Mouse (Mus musculus): ENCODE measurements around the gene Fkbp4. TPM values are rescaled to one million over a fixed set of nuclear protein-coding genes. Genes with fewer than 3 reads are reported as not detected.

The Fkbp4 gene
- polyA plus RNA-seq, 1 experiment from 2014 or later = 341 TPM

GRCm38 (mm10) chr6:128436356-128437005, 2.0 kb downstream of the Fkbp4 start:
- WGBS = 85% methylated on average over 8 of the region's 8 CpGs
- no peak overlapping the region; the same call in 1 of the 2 replicates for H3K9ac ChIP-seq
- H3K36me3 ChIP-seq = peaks cover 45% of the 10 kb centered on the region
- no peaks in the 10 kb centered on the region for H3K9me3 ChIP-seq (replicated peaks)
- H3K4me1 ChIP-seq = peaks cover 15% of the 10 kb centered on the region
- H3K4me2 ChIP-seq (replicated peaks) = peak overlapping the region; percentile 72
- no peaks in the 10 kb centered on the region for H3K27me3 ChIP-seq
- H3K27ac ChIP-seq (replicated peaks) = 0 out of 2 replicates have a peak overlapping the region, but pooled peaks have one; percentile 93
- no peak for ATAC-seq (ENCODE audit: insufficient number of reproducible peaks, low FRiP score, low TSS enrichment, low read depth)
- peak overlapping the region; percentile 98 for H3K4me3 ChIP-seq (replicated peaks)

- H3K9me3 ChIP-seq (replicated peaks) = no peaks in the 10 kb centered on the region
- H3K4me1 ChIP-seq = peaks cover 15% of the 10 kb centered on the region
- no peak overlapping the region for H3K4me2 ChIP-seq (replicated peaks)
- no peak overlapping the region for H3K4me3 ChIP-seq (replicated peaks)
- H3K27me3 ChIP-seq = no peaks in the 10 kb centered on the region
- no peak for ATAC-seq (ENCODE audit: insufficient number of reproducible peaks, low FRiP score, low TSS enrichment, low read depth)
- H3K36me3 ChIP-seq = peaks cover 53% of the 10 kb centered on the region
- WGBS = 77% methylated on average over 5 of the region's 5 CpGs
- H3K27ac ChIP-seq (replicated peaks) = no peak overlapping the region
- H3K9ac ChIP-seq = no peak overlapping the region
These were observed 3.0 kb downstream of the Fkbp4 start for GRCm38 (mm10) chr6:128435474-128435873.

- no peak overlapping the region for H3K4me2 ChIP-seq (replicated peaks)
- H3K9ac ChIP-seq = no peak overlapping the region
- no peak overlapping the region for H3K27ac ChIP-seq (replicated peaks)
- no peaks in the 10 kb centered on the region for H3K27me3 ChIP-seq
- H3K4me3 ChIP-seq (replicated peaks) = no peak overlapping the region
- peaks cover 9% of the 10 kb centered on the region for H3K4me1 ChIP-seq
- WGBS = 91% methylated on average over 13 of the region's 13 CpGs
- ATAC-seq (ENCODE audit: insufficient number of reproducible peaks, low FRiP score, low TSS enrichment, low read depth) = no peak
- peaks cover 72% of the 10 kb centered on the region for H3K36me3 ChIP-seq
- no peaks in the 10 kb centered on the region for H3K9me3 ChIP-seq (replicated peaks)
These were observed 4.9 kb downstream of the Fkbp4 start for GRCm38 (mm10) chr6:128433566-128433965.

- no peak for ATAC-seq (ENCODE audit: insufficient number of reproducible peaks, low FRiP score, low TSS enrichment, low read depth)
- Histone ChIP-seq H3K9me3 (replicated peaks) (no peaks in the 10 kb centered on the region), H3K36me3 (peaks cover 80% of the 10 kb centered on the region), H3K9ac (no peak overlapping the region), H3K27me3 (no peaks in the 10 kb centered on the region), H3K4me1 (peaks cover 9% of the 10 kb centered on the region), H3K4me3 (replicated peaks) (no peak overlapping the region), H3K4me2 (replicated peaks) (no peak overlapping the region), H3K27ac (replicated peaks) (no peak overlapping the region)
- 84% methylated on average over 13 of the region's 13 CpGs for WGBS
These were observed 6.0 kb downstream of the Fkbp4 start for GRCm38 (mm10) chr6:128432356-128432915.

GRCm38 (mm10) chr6:128429826-128430225, 8.7 kb downstream of the Fkbp4 start:
- Histone ChIP-seq H3K27me3 (no peaks in the 10 kb centered on the region), H3K9ac (no peak overlapping the region), H3K4me3 (replicated peaks) (no peak overlapping the region), H3K9me3 (replicated peaks) (no peaks in the 10 kb centered on the region), H3K27ac (replicated peaks) (no peak overlapping the region), H3K4me2 (replicated peaks) (no peak overlapping the region), H3K4me1 (0 out of 2 replicates have a peak, but pooled peaks cover 2% of the 10 kb centered on the region), H3K36me3 (peaks cover 69% of the 10 kb centered on the region)
- 79% methylated on average over 6 of the region's 6 CpGs for WGBS
- no peak for ATAC-seq (ENCODE audit: insufficient number of reproducible peaks, low FRiP score, low TSS enrichment, low read depth)

- peaks cover 63% of the 10 kb centered on the region for H3K36me3 ChIP-seq
- no peak overlapping the region for H3K4me3 ChIP-seq (replicated peaks)
- no peaks in the 10 kb centered on the region for H3K9me3 ChIP-seq (replicated peaks)
- no peak overlapping the region for H3K27ac ChIP-seq (replicated peaks)
- H3K9ac ChIP-seq = no peak overlapping the region
- H3K4me1 ChIP-seq = 0 out of 2 replicates have a peak, but pooled peaks cover 2% of the 10 kb centered on the region
- WGBS = 100% methylated on average over 2 of the region's 2 CpGs
- H3K27me3 ChIP-seq = no peaks in the 10 kb centered on the region
- ATAC-seq (ENCODE audit: insufficient number of reproducible peaks, low FRiP score, low TSS enrichment, low read depth) = no peak
- H3K4me2 ChIP-seq (replicated peaks) = no peak overlapping the region
These were observed 9.2 kb downstream of the Fkbp4 start for GRCm38 (mm10) chr6:128429300-128429699.

GRCm38 (mm10) chr6:128427571-128427970, 10.9 kb downstream of the Fkbp4 start:
- H3K27me3 ChIP-seq = no peaks in the 10 kb centered on the region
- no peaks in the 10 kb centered on the region for H3K9me3 ChIP-seq (replicated peaks)
- no peak overlapping the region for H3K27ac ChIP-seq (replicated peaks)
- H3K9ac ChIP-seq = no peak overlapping the region
- ATAC-seq (ENCODE audit: insufficient number of reproducible peaks, low FRiP score, low TSS enrichment, low read depth) = no peak
- WGBS = 89% methylated on average over 5 of the region's 5 CpGs
- H3K4me3 ChIP-seq (replicated peaks) = no peak overlapping the region
- peaks cover 46% of the 10 kb centered on the region for H3K36me3 ChIP-seq
- no peak overlapping the region for H3K4me2 ChIP-seq (replicated peaks)
- peaks cover 6% of the 10 kb centered on the region for H3K4me1 ChIP-seq

GRCm38 (mm10) chr6:128425046-128425445, 13.4 kb downstream of the Fkbp4 start:
- 17% methylated on average over 9 of the region's 9 CpGs for WGBS
- H3K27me3 ChIP-seq = no peaks in the 10 kb centered on the region

GRCm38 (mm10) chr6:128424269-128425019, 14.0 kb downstream of the Fkbp4 start, which contains the start of gene Itfg2:
Itfg2 (minus strand) TSS chr6:128424931.
- ATAC-seq (ENCODE audit: insufficient number of reproducible peaks, low FRiP score, low TSS enrichment, low read depth) = peak; percentile 94
- peaks cover 6% of the 10 kb centered on the region for H3K4me1 ChIP-seq
- WGBS = under 1% methylated on average over 42 of the region's 42 CpGs
- H3K9me3 ChIP-seq (replicated peaks) = no peaks in the 10 kb centered on the region
- H3K27ac ChIP-seq (replicated peaks) = peak within 1 kb of the TSS; percentile 98
- H3K4me3 ChIP-seq (replicated peaks) = peak within 1 kb of the TSS; percentile 70
- H3K36me3 ChIP-seq = peaks cover 21% of the 10 kb centered on the region
- H3K27me3 ChIP-seq = no peaks in the 10 kb centered on the region
- H3K4me2 ChIP-seq (replicated peaks) = peak within 1 kb of the TSS; percentile 55
- peak within 1 kb of the TSS; percentile 69 for H3K9ac ChIP-seq

More at GRCm38 (mm10) chr6:128425046-128425445, 13.4 kb downstream of the Fkbp4 start:
- H3K27ac ChIP-seq (replicated peaks) = peak overlapping the region; percentile 98
- peak overlapping the region; percentile 70 for H3K4me3 ChIP-seq (replicated peaks)
- H3K9me3 ChIP-seq (replicated peaks) = no peaks in the 10 kb centered on the region
- H3K4me2 ChIP-seq (replicated peaks) = peak overlapping the region; percentile 55
- peak overlapping the region; percentile 69 for H3K9ac ChIP-seq
- ATAC-seq (ENCODE audit: insufficient number of reproducible peaks, low FRiP score, low TSS enrichment, low read depth) = no peak
- peaks cover 23% of the 10 kb centered on the region for H3K36me3 ChIP-seq
- H3K4me1 ChIP-seq = peaks cover 6% of the 10 kb centered on the region

- peak overlapping the region; percentile 98 for H3K27ac ChIP-seq (replicated peaks)
These were observed 14.8 kb downstream of the Fkbp4 start for GRCm38 (mm10) chr6:128423496-128424268.

More at GRCm38 (mm10) chr6:128423496-128424268, 14.8 kb downstream of the Fkbp4 start:
- no peaks in the 10 kb centered on the region for H3K9me3 ChIP-seq (replicated peaks)
- peak overlapping the region; percentile 55 for H3K4me2 ChIP-seq (replicated peaks)
- peaks cover 16% of the 10 kb centered on the region for H3K36me3 ChIP-seq
- peak overlapping the region; percentile 70 for H3K4me3 ChIP-seq (replicated peaks)
- no peaks in the 10 kb centered on the region for H3K27me3 ChIP-seq
- ATAC-seq (ENCODE audit: insufficient number of reproducible peaks, low FRiP score, low TSS enrichment, low read depth) = no peak
- WGBS = 39% methylated on average over 15 of the region's 16 CpGs
- H3K9ac ChIP-seq = peak overlapping the region; percentile 69; the same call in 1 of the 2 replicates
- H3K4me1 ChIP-seq = peaks cover 6% of the 10 kb centered on the region

All from embryonic facial prominence, embryonic 15.5 days (tissue).